Mouse (Mus musculus) cerebellum, adult 8-10 months (tissue): ENCODE measurements around the gene Psen2.
A peak's percentile ranks its signal among the peaks of the same experiment; 100 is the strongest.

Source experiments
- DNase-seq: peaks from one replicate; pipeline ENCODE4 v3.0.0; 2022

Gene Psen2

DNA sequence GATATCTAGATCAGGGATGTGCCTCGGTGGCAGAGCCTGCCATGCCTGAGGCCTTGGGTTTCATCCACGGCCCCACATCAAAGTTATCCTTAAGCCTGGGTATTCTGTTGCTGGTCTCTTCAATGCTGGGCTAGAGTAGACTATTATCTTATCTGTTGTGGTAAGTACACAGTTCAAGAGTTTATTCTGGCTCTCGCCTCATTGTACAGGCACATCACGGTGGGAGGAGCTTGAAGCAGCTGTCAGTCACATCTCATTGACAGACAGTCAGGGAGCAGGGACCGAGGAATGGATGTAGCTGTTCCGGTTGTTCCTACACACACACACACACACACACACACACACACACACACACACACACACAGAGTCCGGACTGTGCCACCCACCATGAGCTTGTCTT is 15.3 kb downstream of the Psen2 start:
- DNase-seq: no peak

DNA sequence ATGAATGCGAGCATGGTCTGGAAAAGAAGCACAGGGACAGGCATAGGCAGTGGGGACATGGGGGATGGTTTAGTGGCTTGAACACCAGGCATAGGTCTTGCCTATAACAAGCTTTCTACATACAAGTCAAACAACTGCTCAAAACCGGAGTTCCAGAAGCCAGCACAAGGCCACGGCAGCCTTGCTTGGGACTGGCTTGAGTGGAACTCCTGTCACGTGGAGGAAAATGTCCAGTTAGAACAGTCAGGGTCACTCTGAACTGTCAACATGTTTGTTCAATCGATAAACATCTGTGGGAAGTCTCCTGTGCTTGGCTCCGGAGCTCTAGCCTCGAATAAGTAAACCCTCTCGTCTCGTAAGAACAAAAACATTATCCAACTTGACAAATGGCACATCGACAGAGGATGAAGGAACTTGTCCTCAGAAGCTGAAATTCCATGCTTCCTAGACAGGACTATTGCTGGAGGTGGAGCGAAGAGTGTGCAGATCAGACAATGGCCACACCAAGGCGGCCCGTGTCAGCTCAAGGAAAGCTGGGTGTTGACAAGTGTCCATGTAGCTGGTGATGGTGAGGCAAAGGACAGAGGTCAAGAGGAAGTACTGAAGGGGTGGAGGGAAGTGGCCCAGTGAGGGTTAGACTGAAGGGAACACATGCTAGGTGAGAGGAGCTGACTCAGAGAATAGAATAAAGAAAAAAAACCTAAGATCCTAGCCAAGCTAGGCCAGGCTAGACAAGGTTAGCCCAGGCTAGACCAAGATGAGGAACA is 17.3 kb downstream of the Psen2 start:
- no peak for DNase-seq

DNA sequence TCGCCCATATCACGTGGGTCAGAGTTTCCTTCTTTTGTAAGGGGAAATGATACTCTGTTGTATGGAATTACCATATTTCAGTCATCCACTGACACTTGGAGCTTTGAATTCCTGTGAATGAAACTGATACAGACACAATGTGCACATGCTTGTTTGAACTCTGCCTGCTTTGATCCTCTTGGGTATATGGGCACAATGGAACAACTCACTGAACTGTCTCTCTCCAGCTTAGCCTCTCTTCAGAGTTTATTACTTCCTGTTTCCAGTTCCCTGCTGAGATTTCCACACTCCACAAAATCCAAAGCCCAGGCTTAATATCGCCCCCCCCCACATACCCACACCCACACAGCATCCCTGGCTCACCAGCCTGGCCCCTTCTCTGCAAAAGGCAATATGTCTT is 31.5 kb downstream of the Psen2 start:
- DNase-seq: no peak

DNA sequence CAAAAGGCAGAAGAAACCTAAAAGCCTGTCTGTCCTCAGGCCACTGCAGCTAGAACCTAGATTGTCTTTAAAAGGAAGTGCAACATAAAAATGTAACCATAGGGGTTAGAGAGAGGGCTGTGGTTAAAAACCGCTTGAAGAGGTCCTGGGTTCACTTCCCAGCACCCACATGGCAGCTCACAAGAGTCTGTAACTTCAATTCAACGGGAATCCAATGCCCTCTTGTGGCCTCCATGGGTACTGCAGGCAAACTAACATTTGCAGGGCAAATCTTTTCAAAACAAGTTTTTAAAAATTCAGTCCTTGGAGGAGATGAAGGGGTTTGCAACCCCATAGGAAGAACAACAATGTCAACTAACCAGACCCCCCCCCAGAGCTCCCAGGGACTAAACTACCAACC is 32.7 kb downstream of the Psen2 start:
- DNase-seq: no peak

DNA sequence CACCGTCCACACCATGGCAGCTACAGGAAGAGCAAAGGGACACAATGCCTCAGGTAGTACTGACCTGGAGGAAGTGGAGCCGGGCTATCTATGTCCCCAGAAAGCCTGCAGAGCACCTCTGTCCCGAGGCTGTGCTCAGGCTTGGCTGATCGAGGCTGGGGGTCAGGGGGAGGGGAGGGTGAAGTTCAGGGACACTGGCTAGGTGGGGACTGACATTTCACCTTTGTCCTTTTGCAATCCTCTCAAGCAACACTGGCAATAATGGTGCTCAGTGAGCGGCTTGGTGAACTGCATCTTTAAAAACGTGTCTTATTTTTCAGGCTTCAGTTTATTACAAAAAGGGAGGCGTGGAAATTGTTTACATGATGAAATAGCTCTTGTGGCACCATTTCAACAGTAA is 33.3 kb downstream of the Psen2 start:
- DNase-seq: no peak

DNA sequence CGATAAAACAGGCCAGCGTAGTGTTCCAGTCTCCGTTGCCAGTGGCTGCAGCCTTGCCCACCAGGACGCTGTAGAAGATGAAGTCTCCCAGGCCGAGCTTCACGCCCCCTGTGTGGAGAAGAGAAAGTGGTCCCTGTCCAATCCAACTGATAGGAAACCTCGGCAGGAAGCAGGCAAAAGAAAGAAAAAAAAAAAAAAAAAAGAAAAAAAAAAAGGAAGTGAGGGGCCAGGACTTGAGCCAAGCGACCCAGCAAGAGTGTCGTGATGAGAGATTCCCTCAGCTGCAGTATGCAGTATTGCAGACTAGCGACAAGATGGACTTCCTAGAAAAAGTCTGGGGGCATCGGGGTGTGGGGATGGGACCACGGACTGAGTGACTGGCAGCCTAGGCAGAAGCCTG is 34.4 kb downstream of the Psen2 start:
- DNase-seq: no peak

DNA sequence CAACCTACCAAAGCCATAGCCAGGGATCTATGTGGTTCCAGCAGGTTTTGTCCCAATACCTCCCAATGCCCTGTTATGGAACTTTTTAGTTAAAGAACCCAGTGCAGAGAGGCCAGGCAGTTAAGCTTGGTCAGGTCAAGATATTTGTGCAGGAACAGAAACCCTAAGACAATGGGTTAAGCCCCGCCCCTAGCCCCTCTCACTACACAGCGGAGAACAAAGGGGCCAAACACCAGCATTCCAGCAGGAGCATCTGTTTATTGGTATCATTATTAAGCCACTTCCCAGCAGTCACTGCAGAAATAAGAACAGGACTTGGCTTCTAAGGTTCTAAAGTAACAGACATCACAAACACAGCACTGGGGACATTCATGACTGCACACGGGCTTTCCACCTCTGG is 36.5 kb downstream of the Psen2 start:
- no peak for DNase-seq

DNA sequence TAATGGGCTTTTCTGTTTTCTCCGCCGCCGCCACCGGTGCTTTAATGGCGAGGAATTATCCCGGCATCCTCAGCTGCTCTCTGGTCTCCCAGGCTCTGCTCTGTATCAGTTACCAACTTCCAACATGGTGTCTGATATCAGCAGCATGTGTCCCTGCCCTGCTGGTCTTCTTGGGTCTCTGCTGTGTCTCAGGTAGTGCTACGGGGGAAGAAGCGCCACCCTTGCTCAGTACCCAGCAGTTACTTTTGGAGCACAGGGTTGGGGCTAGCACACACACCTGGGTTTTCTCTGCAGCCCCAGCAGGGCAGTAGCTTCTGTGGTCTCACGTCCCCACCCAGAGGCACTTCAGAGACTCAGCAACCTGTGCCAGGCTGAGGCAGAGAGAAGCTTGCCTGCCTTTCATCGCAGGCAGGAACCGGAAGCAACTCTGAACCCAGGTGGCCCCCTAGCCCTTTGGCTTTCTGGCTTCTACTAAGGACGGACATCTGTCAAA is 37.0 kb downstream of the Psen2 start:
- DNase-seq: no peak

DNA sequence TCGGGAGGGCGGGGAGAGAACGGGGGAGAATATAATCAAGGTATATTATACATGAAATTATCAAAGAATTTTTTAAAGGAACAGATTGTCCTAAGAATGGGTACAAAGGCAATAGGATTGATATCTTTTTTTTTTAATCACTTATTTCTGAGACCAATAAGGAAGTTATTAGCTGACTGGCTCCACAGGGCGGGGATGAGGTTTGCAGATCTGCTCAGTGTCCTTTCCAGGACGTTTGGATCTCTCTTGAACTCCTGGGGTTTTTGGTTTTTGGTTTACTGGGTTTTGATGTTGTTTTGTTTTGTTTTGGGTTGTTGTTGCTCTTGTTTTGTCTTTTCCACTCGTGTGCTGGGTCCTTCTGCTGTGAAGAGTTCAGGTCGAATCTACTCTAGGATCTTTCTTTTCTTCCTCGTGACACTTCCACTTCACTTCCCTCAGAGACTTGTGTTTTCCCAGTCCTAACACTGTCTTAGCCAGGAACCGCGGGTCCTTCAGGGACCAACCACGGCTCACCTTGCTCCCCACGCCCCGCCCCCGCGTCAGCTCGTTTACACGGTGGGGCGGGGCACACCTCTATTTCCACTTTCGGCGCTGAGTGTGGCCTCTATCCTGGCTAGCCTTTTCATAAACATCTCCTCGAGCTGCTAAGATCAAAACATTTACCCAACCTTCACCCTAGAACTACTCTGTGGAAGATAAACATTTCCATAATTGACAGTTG is 37.6 kb downstream of the Psen2 start:
- peak; percentile 66 for DNase-seq

DNA sequence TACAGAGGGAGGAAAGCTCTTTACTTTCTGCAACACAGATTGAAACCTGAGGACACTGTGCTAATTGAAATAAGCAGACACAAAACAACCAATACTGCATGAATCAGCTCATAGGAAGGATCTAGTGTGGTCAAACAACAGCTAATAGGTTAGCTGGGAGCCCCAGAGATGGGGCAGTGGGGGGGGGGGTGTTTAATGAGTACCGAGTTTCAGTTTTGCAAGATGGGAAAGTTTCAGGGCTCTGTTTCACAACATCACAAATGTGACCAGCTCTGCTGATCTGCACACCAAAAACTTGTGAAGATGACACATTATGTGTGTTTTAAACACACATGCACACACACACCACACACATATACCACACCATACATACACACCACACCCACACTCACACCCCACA is 41.2 kb downstream of the Psen2 start:
- DNase-seq: no peak

DNA sequence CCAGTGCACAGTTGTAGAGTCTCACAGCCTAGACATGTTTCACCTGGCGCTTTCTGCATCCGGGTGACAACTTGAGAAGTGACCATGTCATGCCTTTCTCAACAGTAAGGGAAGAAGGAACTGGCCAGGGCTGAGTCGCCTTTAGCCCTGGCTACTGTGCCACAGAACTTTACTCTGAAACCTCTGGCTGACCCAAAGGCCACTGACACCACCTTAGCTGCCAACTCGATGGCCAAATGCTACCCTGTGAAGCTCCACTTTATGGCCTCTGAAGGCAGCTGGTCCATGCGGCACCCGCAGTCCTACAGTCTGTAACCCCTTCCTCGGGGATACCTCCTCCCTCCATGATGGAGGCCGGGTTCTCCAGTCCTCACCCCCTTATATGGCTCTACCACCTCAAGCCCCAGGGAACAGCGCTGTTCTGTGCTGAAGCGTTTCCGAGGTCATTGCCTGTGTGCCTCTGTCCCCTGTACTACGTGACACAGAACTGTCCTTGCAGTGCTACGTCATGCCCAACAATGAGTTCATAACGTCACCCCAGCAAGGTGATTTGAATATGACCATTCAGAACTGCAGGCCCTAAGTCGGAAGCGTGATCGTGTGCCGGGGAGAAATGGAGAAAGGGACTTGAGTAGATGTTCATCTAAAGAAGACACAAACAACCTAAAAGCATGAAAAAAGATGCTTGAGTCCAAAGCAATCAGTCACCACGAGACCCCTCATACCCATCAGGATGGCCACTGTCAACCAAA is 42.3 kb downstream of the Psen2 start:
- DNase-seq: no peak

DNA sequence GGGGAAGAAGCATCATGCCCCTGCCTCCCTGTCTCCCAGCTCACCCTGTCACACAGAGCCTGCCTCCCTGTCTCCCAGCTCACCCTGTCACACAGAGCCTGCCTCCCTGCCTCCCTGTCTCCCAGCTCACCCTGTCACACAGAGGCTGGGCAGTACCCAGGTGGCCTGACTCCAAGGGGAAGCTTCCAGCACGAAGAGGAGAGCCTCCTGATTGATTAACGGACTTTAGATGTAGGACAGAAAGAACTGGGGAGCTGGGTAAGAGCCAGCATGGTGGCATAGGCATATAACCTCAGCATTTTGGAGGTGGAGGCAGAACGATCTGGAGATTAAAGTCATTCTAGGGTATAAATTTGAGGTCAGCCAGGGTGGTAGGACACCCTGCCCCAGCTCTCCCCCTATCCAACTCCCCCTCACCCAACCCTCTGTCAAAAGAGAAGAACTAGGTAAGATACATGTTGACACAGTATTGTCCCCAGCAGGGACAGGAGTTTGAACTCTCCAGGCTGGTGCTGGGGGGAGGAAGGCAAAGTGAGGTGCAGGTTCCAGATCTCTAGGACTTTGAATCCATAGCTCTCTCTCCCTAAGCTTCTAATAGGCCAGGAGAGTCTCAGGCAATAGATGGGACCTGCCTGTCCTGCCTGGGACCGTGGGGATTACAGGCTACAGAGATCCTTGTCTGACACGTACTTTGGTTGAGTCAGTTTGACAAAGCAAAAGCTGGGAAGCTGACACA is 46.5 kb downstream of the Psen2 start:
- no peak for DNase-seq

DNA sequence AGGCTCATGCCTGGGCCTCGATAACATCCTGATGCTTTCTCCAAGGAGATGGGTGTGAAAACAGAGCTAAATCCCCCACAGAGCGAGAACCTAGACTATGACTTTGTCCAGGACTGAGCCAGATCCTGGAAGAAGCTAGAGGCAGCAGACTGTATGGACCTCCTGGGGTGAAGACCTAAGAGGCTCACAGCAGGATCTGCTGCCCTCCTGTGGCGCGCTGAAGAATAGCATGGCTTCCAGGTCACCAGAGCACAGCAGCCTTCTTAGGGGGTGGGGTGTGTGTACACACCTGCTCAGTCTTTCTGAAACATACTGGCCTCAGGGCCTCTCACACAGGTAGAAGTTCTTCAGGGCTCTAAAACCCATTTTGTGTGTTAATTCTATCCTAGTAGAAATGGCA is 48.2 kb downstream of the Psen2 start:
- peak; percentile 63 for DNase-seq

DNA sequence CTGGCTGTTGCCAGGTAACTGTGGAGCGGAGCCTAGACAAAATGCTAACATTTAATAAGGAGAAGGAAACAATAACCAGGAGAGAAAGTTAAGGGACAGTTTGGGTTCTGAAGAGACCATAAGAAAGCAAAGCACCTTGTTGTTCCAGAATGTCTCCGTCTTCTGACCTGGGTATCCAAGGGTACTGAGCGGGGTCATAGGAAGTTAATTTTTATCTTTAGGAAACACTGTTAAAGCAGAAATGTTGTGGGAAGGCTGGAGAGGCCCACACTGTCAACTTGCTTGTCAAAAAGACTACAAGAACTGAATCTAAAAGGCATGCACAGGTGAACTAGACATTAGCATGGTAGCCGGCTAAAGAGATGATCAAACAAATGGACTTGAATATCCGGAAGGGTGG is 50.3 kb downstream of the Psen2 start:
- no peak for DNase-seq

DNA sequence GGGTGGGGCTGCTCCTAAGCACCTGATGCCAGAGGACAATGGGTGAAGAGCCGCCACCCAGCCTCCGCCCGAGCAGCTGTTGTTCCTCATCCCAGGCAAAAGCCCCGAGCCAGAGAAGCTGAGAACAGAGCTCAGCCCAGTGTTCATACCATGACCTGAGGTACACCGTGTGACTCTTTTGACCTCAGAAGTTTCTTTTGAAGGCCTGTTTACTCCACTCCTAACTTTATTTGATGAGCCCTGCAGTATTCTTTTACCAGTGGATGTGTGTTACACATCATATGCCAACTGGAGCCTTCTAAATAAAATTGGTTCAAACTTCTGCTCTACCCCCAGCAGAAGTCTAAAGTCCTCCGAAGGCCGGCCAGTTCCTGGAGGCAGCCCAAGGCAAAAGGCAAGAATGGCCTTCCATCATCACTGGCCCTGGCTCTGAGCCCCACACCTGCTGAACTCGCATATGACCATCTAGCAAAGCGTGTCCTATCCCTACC is 52.4 kb downstream of the Psen2 start:
- DNase-seq: no peak

DNA sequence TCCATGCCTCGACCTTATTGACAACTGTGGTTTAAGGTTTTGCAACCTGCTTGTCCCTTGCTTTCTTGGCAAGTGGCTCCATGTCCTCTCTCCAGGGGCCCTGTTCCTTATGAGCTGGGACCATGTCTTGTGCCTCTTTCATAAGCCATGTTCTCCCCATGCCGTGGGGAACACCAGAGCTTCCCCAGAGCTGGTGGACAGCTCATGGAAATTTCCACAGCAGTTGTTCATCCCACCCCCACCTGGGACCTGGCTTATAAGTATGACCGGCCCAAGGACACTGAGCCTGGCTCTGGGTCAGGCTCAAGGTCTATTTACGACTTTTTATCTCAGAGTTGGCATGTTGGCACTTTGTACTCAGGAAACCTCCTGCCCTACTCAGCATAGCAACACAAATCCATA is 53.2 kb downstream of the Psen2 start:
- DNase-seq: no peak

DNA sequence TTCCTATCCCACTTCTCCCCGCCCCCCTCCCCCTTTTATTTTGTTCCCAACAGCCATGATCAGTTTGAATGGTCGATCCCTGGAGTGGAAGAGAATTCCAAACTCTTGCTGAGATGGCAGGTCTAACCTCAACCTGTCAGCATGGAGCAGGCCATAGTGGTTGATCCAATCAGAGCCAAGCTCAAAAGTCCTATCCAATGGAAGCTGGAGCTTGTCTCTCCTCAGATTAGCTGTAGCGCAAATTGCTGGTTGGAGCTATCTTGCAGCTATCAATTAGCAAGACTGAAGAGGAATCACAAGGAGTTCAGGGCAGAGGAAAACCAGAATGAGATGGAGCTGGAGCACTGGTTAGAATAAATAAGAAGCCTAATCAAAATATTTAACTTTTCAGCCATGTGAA is 54.9 kb downstream of the Psen2 start:
- DNase-seq: no peak

DNA sequence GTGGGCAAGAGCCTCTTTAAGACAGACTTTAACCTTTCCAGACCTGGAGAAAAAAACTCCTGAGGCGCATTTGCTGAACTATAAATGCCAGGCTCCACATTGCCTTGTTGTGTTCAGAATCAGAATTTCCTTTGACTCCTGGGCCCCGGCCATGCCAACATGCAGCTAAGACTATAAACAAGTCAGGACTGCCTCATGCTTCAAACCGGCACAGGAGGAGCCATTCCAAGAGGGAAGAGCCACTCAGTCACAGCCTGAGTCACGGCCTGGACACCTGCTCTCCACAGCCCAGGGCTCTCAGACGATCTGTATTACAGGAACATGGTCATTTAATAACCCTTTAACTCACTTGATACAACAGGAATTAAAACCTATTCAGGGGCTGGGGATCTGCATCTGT is 62.5 kb downstream of the Psen2 start:
- no peak for DNase-seq

DNA sequence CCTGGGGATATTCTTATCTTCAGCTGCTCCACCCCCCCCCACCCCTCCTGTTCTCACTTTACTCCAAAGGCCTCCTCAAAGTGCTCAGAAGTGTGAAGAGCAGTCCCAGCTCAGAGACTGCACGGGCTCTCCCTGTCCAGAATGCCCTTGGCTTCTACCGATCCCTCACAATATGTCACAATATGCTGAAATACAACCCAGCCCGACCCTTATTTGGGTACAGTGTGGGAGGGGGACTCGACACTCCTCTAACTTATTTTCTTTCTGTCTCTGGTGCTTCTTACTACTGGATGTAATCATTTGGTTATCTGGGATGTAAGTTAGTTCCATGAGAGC is 63.6 kb downstream of the Psen2 start:
- DNase-seq: no peak

DNA sequence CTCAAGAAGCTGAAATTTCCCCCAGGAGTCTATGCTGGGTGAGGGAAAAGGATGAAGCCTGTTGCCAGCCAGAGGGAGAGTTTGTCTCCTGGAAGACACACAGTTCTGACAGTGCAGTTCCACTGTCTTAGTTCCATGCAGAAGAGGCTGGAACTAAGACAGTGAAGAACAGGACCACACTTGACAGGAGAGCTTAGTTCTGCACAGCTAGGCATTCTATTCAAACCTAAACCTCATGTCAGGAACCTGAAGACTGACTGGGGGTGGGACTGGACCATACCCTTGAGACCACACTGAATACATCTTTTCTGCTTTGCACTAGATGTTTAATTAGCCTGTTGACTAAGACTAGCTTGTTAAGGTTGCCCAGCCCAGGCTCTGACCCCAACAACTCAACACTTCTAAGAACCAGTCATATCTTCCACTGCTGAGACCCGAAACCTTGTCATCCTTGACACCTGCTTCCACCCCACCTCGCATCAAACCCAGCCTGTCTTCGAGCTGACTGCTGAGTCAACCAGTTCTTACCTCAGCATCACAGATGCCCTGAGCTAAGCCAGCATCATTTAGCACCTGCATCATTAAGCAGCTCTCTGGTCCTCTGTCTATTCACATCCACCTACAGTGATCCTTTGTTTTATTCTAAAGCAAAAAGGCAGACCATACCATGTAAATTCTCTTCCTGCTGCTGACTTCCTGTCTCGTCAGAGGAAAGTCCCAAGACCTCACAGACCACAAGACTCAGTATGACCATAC is 64.1 kb downstream of the Psen2 start, which contains the start of gene Coq8a:
Coq8a (minus strand) TSS at position 644 of the 756 bp plus-strand sequence.
- no peak for DNase-seq

DNA sequence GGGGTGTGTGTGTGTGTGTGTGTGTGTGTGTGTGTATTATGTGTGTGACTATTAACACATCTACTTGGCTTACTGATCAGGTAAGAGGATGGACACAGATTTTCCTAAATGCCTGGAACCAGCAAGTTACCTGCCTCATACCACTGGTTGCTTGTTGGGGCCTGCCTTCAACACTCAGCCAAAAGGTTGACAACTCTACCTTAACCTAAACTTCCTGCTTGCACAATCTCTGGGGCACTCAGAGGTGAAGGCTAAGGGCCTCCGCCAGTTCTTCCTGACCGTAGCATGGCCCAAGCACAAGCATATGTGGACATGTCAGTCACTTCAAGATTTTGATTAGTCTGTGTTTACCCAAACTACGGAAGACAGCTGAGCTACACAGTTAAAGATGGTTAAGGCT is 65.3 kb downstream of the Psen2 start:
- no peak for DNase-seq

DNA sequence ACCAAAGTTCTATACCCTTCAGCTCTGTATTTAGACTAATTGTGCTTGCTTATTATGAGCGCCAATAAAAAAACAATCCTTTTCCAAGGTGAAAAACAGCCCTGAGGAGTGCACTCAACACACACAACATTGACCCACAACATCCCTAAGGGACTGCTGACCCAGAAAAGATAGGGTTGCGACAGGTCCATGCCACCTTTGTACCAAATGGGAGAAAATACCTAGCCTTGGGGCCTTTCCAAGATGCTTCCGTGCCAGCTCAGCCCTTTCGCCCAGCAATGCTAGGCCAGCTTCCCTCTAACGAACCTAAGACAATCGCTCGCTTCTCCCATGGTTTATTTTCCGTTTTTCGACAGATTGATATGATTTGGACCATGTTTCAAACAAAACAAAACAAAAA is 66.7 kb downstream of the Psen2 start:
- no peak for DNase-seq
